Mouse (Mus musculus): ENCODE results near the gene Pdxdc1. TPM values are rescaled to one million over a fixed set of nuclear protein-coding genes. Genes with fewer than 3 reads are reported as not detected.

Pdxdc1 gene
- total and polyA plus RNA-seq, 2 experiments from 2014 or later = 64.2 to 89.1 TPM

DNA sequence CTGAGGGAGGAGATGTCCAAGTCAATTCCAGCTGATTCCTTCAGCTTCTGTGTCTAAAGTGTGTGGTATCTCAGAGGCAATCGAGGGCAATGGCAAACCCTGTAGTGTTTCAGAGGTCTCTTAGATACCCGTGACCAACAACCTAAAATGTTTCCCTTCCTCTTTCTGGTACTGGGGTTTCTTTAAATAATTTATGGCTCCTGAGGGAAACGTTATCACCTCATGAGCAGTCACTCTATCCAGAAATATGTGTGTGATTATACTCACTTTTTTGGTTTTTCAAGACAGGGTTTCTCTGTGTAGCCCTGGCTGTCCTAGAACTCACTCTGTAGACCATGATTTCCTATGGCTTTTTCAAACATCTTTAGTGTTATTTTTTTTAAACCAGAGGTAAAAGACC is 4.4 kb upstream of the Pdxdc1 start:
- no peak overlapping the region for H3K27ac ChIP-seq
- ATAC-seq (no peak), DNase-seq (ENCODE audit: low spot score) (no peak)
- no peaks in the 10 kb centered on the region for H3K27me3 ChIP-seq (ENCODE audit: insufficient read depth, low read length)
- no peaks in the 10 kb centered on the region for H3K36me3 ChIP-seq (ENCODE audit: insufficient read depth, low read length)
- H3K4me3 ChIP-seq (ENCODE audit: low read length) = no peak overlapping the region
- H3K9ac ChIP-seq (replicated peaks; ENCODE audit: low read length) = no peak overlapping the region
- WGBS = 92% methylated on average over 3 of the region's 3 CpGs
- no peaks in the 10 kb centered on the region; the same call in 1 of the 2 replicates for H3K4me1 ChIP-seq (ENCODE audit: insufficient read depth, low read length)
- no peak for TF ChIP-seq CTCF (IDR thresholded peaks at IDR 0.05; ENCODE audit: low read depth)
- no peaks in the 10 kb centered on the region for H3K9me3 ChIP-seq (ENCODE audit: low read length)
- no peak overlapping the region for H3K4me2 ChIP-seq (ENCODE audit: low read depth, low read length)

DNA sequence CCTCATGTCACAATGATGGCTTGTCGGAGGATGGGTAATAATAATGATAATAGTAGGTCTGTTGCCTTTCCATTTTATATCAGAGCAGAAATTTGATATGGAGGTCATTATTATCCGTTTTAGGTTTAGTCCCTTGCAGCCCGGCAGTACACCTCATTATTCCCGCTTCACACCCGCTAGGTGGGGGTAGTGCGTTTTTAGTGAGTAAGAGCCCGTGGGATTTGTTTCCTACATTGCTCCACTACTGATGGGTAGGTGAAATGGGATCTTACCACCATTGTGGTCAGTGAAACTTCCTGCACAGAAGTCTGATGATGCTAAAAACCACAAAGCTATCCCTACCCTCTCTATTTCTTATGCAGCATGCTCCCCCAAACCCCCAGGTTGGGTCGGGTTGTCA is 557 bp upstream of the Pdxdc1 start:
- ATAC-seq = peak; percentile 88
- Histone ChIP-seq H3K36me3 (ENCODE audit: insufficient read depth, low read length) (no peaks in the 10 kb centered on the region), H3K4me1 (ENCODE audit: insufficient read depth, low read length) (peaks cover 10% of the 10 kb centered on the region; the same call in 1 of the 2 replicates), H3K4me2 (ENCODE audit: low read depth, low read length) (peak overlapping the region; percentile 79), H3K9me3 (ENCODE audit: low read length) (no peaks in the 10 kb centered on the region), H3K27me3 (ENCODE audit: insufficient read depth, low read length) (no peaks in the 10 kb centered on the region), H3K4me3 (ENCODE audit: low read length) (peak overlapping the region; percentile 97), H3K27ac (peak overlapping the region; percentile 91), H3K9ac (replicated peaks; ENCODE audit: low read length) (peak overlapping the region; percentile 92)
- 6% methylated on average over 8 of the region's 8 CpGs for WGBS
- peak; percentile 93 for DNase-seq (ENCODE audit: low spot score)
- peak; percentile 77 for TF ChIP-seq CTCF (IDR thresholded peaks at IDR 0.05; ENCODE audit: low read depth)

DNA sequence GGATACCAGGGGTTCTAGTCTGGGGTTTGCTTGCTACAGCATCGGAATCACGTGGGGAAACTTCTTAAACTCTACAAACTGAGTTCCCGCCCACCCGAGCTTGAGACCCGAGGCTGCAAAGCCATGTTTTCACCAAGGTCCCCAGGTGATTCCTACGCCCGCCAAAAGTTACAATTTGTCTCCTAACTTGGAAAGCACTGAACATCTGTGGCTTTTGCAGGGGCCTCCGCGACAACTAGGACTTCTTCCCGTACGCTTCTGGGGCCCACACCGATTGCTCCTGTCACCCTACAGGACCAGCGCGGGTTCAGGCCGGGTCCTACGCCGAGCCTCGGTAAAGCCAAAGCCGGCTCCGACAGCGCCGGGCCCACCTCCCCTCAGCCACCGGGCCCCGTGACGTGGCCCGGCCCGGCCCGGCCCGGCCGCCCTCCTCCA is 517 bp downstream of the Pdxdc1 start:
- no peak for TF ChIP-seq CTCF (IDR thresholded peaks at IDR 0.05; ENCODE audit: low read depth)
- peak overlapping the region; percentile 92 for H3K9ac ChIP-seq (replicated peaks; ENCODE audit: low read length)
- DNase-seq (ENCODE audit: low spot score) (no peak), ATAC-seq (peak; percentile 2; the same call in 1 of the 2 replicates)
- H3K4me2 ChIP-seq (ENCODE audit: low read depth, low read length) = peak overlapping the region; percentile 79
- H3K4me1 ChIP-seq (ENCODE audit: insufficient read depth, low read length) = peaks cover 10% of the 10 kb centered on the region; the same call in 1 of the 2 replicates
- H3K27ac ChIP-seq = peak overlapping the region; percentile 91
- H3K27me3 ChIP-seq (ENCODE audit: insufficient read depth, low read length) = no peaks in the 10 kb centered on the region
- no peaks in the 10 kb centered on the region for H3K36me3 ChIP-seq (ENCODE audit: insufficient read depth, low read length)
- under 1% methylated on average over 30 of the region's 30 CpGs for WGBS
- H3K9me3 ChIP-seq (ENCODE audit: low read length) = no peaks in the 10 kb centered on the region
- peak overlapping the region; percentile 97 for H3K4me3 ChIP-seq (ENCODE audit: low read length)

DNA sequence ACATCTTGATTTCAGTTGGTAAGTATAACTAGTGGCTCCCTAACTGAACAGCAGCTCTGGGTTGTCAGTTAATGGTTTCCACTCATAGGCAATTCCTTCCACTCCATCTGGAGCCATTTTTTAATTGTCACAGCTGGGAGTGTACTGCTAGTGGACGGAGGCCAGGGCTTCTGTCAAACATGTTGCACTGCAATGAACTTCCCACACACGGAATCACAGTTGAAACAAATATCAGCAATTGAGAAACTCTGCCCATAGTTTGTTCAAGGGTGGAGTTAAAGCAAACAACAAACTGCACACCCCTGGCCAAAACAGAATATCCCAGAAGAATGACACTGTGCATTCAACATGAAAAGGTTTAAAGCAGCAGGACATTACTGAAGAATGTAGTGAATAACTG is 4.0 kb downstream of the Pdxdc1 start:
- ATAC-seq (no peak), DNase-seq (ENCODE audit: low spot score) (peak; percentile 4)
- Histone ChIP-seq H3K9me3 (ENCODE audit: low read length) (no peaks in the 10 kb centered on the region), H3K27ac (no peak overlapping the region), H3K4me3 (ENCODE audit: low read length) (no peak overlapping the region), H3K36me3 (ENCODE audit: insufficient read depth, low read length) (no peaks in the 10 kb centered on the region), H3K4me2 (ENCODE audit: low read depth, low read length) (no peak overlapping the region), H3K9ac (replicated peaks; ENCODE audit: low read length) (no peak overlapping the region), H3K4me1 (ENCODE audit: insufficient read depth, low read length) (peaks cover 10% of the 10 kb centered on the region; the same call in 1 of the 2 replicates), H3K27me3 (ENCODE audit: insufficient read depth, low read length) (no peaks in the 10 kb centered on the region)
- TF ChIP-seq CTCF (IDR thresholded peaks at IDR 0.05; ENCODE audit: low read depth) = no peak
- WGBS = 41% methylated on average over 2 of the region's 2 CpGs

DNA sequence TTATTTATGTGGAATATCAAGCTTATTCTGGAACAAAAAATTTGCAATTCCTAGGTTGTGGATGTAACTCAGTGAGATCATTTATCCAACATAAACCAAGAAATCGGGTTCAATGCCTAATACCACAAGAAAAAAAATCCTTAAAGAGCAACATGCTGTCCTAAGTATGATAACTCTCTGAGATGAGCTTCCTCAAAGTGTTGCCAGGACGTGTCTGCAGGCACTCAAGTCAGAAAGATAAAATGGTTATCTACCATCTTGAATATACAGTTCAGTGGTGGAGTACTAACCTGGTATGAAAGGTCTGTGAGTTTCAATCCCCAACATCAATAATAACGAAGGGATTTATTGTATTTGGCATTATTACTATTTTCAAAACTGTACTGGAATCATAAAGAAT is 6.6 kb downstream of the Pdxdc1 start:
- no peak overlapping the region for H3K27ac ChIP-seq
- no peak for ATAC-seq
- no peaks in the 10 kb centered on the region for H3K27me3 ChIP-seq (ENCODE audit: insufficient read depth, low read length)
- no peak for TF ChIP-seq CTCF (IDR thresholded peaks at IDR 0.05; ENCODE audit: low read depth)
- no peak overlapping the region for H3K4me2 ChIP-seq (ENCODE audit: low read depth, low read length)
- DNase-seq (ENCODE audit: low spot score) = no peak
- no peaks in the 10 kb centered on the region for H3K36me3 ChIP-seq (ENCODE audit: insufficient read depth, low read length)
- WGBS = 83% methylated on average over 3 of the region's 3 CpGs
- H3K4me3 ChIP-seq (ENCODE audit: low read length) = no peak overlapping the region
- H3K9me3 ChIP-seq (ENCODE audit: low read length) = no peaks in the 10 kb centered on the region
- H3K4me1 ChIP-seq (ENCODE audit: insufficient read depth, low read length) = 0 out of 2 replicates have a peak, but pooled peaks cover 3% of the 10 kb centered on the region
- no peak overlapping the region for H3K9ac ChIP-seq (replicated peaks; ENCODE audit: low read length)

DNA sequence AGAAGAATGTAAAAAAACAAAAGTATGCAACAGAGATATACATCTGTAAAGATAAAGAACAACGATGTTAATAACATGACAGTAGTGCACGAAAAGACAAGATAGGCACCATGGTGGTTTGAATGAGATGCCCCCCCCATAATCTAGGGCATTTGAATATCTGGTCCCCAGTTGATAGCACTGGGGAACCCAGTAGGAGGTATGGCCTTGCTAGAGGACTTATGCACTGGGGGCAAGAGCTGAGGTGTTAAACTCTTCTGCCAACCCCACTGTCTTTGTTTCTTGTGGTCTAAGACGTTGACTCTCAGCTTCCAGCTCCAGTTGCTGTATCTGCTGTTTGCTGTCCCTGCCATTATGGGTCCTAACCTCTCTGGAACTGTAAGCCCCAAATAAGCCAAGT is 7.2 kb downstream of the Pdxdc1 start:
- no peak for TF ChIP-seq CTCF (IDR thresholded peaks at IDR 0.05; ENCODE audit: low read depth)

DNA sequence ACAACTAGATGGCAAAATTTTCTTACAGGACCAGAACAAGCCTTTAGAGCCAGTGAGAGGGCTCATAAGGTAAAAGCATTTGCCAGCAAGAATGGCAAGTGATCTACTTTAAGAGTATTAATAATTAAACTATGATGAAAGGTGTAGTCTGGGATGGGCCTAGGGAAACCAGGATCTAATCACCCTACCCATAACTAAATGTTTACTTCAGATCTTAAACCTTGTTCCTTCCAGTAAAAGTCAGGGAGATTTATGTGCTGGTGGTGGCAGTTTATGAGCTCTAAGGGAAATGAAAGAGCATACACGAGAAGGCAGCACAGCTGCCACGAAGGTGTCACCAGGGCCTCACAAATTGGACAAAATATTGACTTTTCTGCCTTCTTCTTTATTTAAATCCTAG is 8.8 kb downstream of the Pdxdc1 start:
- Histone ChIP-seq H3K36me3 (ENCODE audit: insufficient read depth, low read length) (no peaks in the 10 kb centered on the region), H3K9ac (replicated peaks; ENCODE audit: low read length) (no peak overlapping the region), H3K4me2 (ENCODE audit: low read depth, low read length) (no peak overlapping the region), H3K4me1 (ENCODE audit: insufficient read depth, low read length) (0 out of 2 replicates have a peak, but pooled peaks cover 3% of the 10 kb centered on the region), H3K4me3 (ENCODE audit: low read length) (no peak overlapping the region), H3K27ac (no peak overlapping the region), H3K27me3 (ENCODE audit: insufficient read depth, low read length) (no peaks in the 10 kb centered on the region), H3K9me3 (ENCODE audit: low read length) (no peaks in the 10 kb centered on the region)
- DNase-seq (ENCODE audit: low spot score) (no peak), ATAC-seq (no peak)
- TF ChIP-seq CTCF (IDR thresholded peaks at IDR 0.05; ENCODE audit: low read depth) = no peak
- 86% methylated on average over 2 of the region's 2 CpGs for WGBS

More for the DNA sequence above, 7.2 kb downstream of the Pdxdc1 start:
- no peaks in the 10 kb centered on the region for H3K36me3 ChIP-seq (ENCODE audit: insufficient read depth, low read length)
- H3K9ac ChIP-seq (replicated peaks; ENCODE audit: low read length) = no peak overlapping the region
- no peaks in the 10 kb centered on the region for H3K9me3 ChIP-seq (ENCODE audit: low read length)
- H3K27ac ChIP-seq = no peak overlapping the region
- no peaks in the 10 kb centered on the region for H3K27me3 ChIP-seq (ENCODE audit: insufficient read depth, low read length)
- DNase-seq (ENCODE audit: low spot score) (no peak), ATAC-seq (no peak)
- 0 out of 2 replicates have a peak, but pooled peaks cover 3% of the 10 kb centered on the region for H3K4me1 ChIP-seq (ENCODE audit: insufficient read depth, low read length)
- 84% methylated on average over 3 of the region's 3 CpGs for WGBS
- no peak overlapping the region for H3K4me3 ChIP-seq (ENCODE audit: low read length)
- H3K4me2 ChIP-seq (ENCODE audit: low read depth, low read length) = no peak overlapping the region

All from hindbrain, postnatal 0 days (tissue).